ENCODE assay signal across 8 mouse cellular contexts in the genomic region with DNA sequence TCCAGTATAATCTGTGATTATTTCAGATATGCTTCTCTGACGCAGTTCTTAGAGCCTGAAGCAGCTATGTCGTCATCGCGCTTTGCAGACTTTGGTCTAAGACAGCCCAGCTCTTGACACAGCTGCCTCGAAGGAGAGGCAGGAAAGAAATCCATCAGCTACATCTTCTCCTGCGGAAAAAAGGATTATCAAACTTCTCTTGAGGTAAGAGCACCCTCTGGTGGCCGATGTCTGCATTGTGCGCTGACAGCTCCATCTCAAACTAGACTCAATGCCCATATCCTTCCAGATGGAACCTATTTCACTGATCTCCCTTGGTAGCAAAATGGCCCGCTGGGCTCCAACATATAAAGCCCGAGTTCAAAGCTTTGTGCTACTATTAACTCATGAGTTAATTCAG.
A peak's percentile ranks its signal among the peaks of the same experiment; 100 is the strongest.
DNase-seq lines count a peak whose midpoint lies in the region; ATAC-seq lines count a peak whose summit lies in the region.

No protein-coding gene starts in this region.

- no peak overlapping the region for H3K9ac ChIP-seq in limb, embryonic 11.5 days (ENCODE audit: low read length)

- no peak overlapping the region for H3K4me3 ChIP-seq in embryonic facial prominence, embryonic 10.5 days
- no peak overlapping the region for H3K4me3 ChIP-seq in limb, embryonic 11.5 days (ENCODE audit: low read depth, low read length)

- no peaks in the 10 kb centered on the region for H3K27me3 ChIP-seq in embryonic facial prominence, embryonic 10.5 days (replicated peaks; ENCODE audit: low read depth, poor library complexity, severe bottlenecking)
- no peaks in the 10 kb centered on the region for H3K27me3 ChIP-seq in limb, embryonic 11.5 days (ENCODE audit: control insufficient read depth, insufficient read depth, low read length)

- peak; percentile 67 for ATAC-seq in limb, embryonic 11.5 days (ENCODE audit: insufficient number of reproducible peaks, low FRiP score, low TSS enrichment, low read depth)

- peak; percentile 24 for DNase-seq in 3134 (ENCODE audit: extremely low read depth, insufficient read length, low spot score)
- DNase-seq in adrenal gland, postnatal 14 days: peak; percentile 80
- peak; percentile 83 for DNase-seq in embryonic facial prominence, embryonic 10.5 days (ENCODE audit: low spot score)
- peak; percentile 60 to 89 for DNase-seq in heart, adult 18-20 months
- DNase-seq in kidney, adult 8-10 months: peak; percentile 20 to 73
- peak; percentile 88 for DNase-seq in limb, embryonic 11.5 days (ENCODE audit: low spot score)
- peak; percentile 30 for DNase-seq in naive thymus-derived CD4-positive, alpha-beta T cell, adult 2 months (ENCODE audit: low read depth)
- DNase-seq in telencephalon, adult 2 months (ENCODE audit: low read depth, low spot score): peak; percentile 59

- H3K9me3 ChIP-seq in embryonic facial prominence, embryonic 10.5 days: no peaks in the 10 kb centered on the region
- no peaks in the 10 kb centered on the region for H3K9me3 ChIP-seq in limb, embryonic 11.5 days (ENCODE audit: control insufficient read depth, low read length)

- H3K27ac ChIP-seq in embryonic facial prominence, embryonic 10.5 days (replicated peaks): no peak overlapping the region
- no peak overlapping the region for H3K27ac ChIP-seq in limb, embryonic 11.5 days (replicated peaks; ENCODE audit: low read depth, low read length)

- H3K36me3 ChIP-seq in embryonic facial prominence, embryonic 10.5 days (replicated peaks): no peaks in the 10 kb centered on the region
- H3K36me3 ChIP-seq in limb, embryonic 11.5 days (ENCODE audit: control insufficient read depth, insufficient read depth, low read length): no peaks in the 10 kb centered on the region

- no peak overlapping the region for H3K4me2 ChIP-seq in limb, embryonic 11.5 days (ENCODE audit: low read depth, severe bottlenecking)

- H3K4me1 ChIP-seq in embryonic facial prominence, embryonic 10.5 days: no peaks in the 10 kb centered on the region
- no peaks in the 10 kb centered on the region for H3K4me1 ChIP-seq in limb, embryonic 11.5 days (ENCODE audit: control insufficient read depth, insufficient read depth, low read length)

- 8% methylated on average over 10 of the region's 10 CpGs for WGBS in embryonic facial prominence, embryonic 10.5 days
- WGBS in limb, embryonic 11.5 days: 9% methylated on average over 10 of the region's 10 CpGs

Comparison
In these comparisons a context has a peak if more than half of its experiments do, and no peak if none do; other contexts are left out.
1. DNase-seq: peak in every context shown above with its lines; median percentile 88 in limb, embryonic 11.5 days; 83 in embryonic facial prominence, embryonic 10.5 days; 80 in adrenal gland, postnatal 14 days; 74 in heart, adult 18-20 months; 59 in telencephalon, adult 2 months; 46 in kidney, adult 8-10 months; 30 in naive thymus-derived CD4-positive, alpha-beta T cell, adult 2 months; 24 in 3134.